Mouse (Mus musculus) heart, embryonic 12.5 days (tissue): Measurements from ENCODE around the gene Slc51b. TPM values are rescaled to one million over a fixed set of nuclear protein-coding genes. Genes with fewer than 3 reads are reported as not detected.

Source experiments
- ATAC-seq: fragments of 200-750 bp; cut with Nextera tagmentation; 2 replicates; pipeline ENCODE4 v1.8.0; 2017; ENCODE audit warnings: moderate TSS enrichment, moderate library complexity; ENCODE audit not compliant: insufficient number of reproducible peaks, low FRiP score
- H3K27ac ChIP-seq: fragments of 300-500 bp; sonication (generic); 2 replicates; pipeline ENCODE4 v1.5.1; 2016; ENCODE audit warnings: mild to moderate bottlenecking, moderate library complexity; ENCODE audit not compliant: poor library complexity, severe bottlenecking
- H3K27me3 ChIP-seq: fragments of 300-500 bp; sonication (generic); replicated peaks from 2 replicates; pipeline ENCODE4 v1.6.1; 2016; ENCODE audit warnings: mild to moderate bottlenecking, moderate library complexity
- H3K36me3 ChIP-seq: fragments of 300-500 bp; sonication (generic); 2 replicates; pipeline ENCODE4 v1.6.1; 2016; ENCODE audit warnings: mild to moderate bottlenecking, moderate library complexity
- H3K4me1 ChIP-seq: fragments of 300-500 bp; sonication (generic); replicated peaks from 2 replicates; pipeline ENCODE4 v1.6.1; 2016; ENCODE audit warnings: mild to moderate bottlenecking
- H3K4me2 ChIP-seq: fragments of 300-500 bp; sonication (generic); 2 replicates; pipeline ENCODE4 v1.6.1; 2016; ENCODE audit warnings: mild to moderate bottlenecking, moderate library complexity
- H3K4me3 ChIP-seq: fragments of 300-500 bp; sonication (generic); 2 replicates; pipeline ENCODE4 v1.5.1; 2016; ENCODE audit warnings: mild to moderate bottlenecking
- H3K9ac ChIP-seq: fragments of 300-500 bp; sonication (generic); 2 replicates; pipeline ENCODE4 v1.6.1; 2016; ENCODE audit warnings: mild to moderate bottlenecking, moderate library complexity
- H3K9me3 ChIP-seq: fragments of 300-500 bp; sonication (generic); replicated peaks from 2 replicates; pipeline ENCODE4 v1.6.1; 2016; ENCODE audit warnings: mild to moderate bottlenecking, moderate library complexity
- WGBS: fragments of 180-500 bp; shearing (Covaris S2); methylation state at CpG from one replicate; pipeline ENCODE4 v1.1.7; 2016; 5-methylcytosine and 5-hydroxymethylcytosine counted together
- polyA plus RNA-seq: library from polyadenylated mRNA; unstranded; fragments of >200 nt; fragmentation: Nextera tagmentation; extraction: Ambion mirVana; gene quantifications from 2 replicates; pipeline ENCODE4 v1.2.1, GENCODE M21; 2016

Gene Slc51b
- polyA plus RNA-seq, 1 experiment from 2014 or later = not detected

- H3K4me3 ChIP-seq = no peak overlapping the region
- 72% methylated on average over 4 of the region's 4 CpGs for WGBS
- no peak overlapping the region for H3K9ac ChIP-seq
- no peak overlapping the region for H3K4me2 ChIP-seq
- no peaks in the 10 kb centered on the region for H3K27me3 ChIP-seq
- ATAC-seq = no peak
- H3K36me3 ChIP-seq = peaks cover 11% of the 10 kb centered on the region
- H3K27ac ChIP-seq = no peak overlapping the region
- peaks cover 4% of the 10 kb centered on the region; the same call in 1 of the 2 replicates for H3K4me1 ChIP-seq
- H3K9me3 ChIP-seq = no peaks in the 10 kb centered on the region; the same call in 1 of the 2 replicates
Measured at GRCm38 (mm10) chr9:65435211-65435610, 12.5 kb upstream of the Slc51b start.

DNA sequence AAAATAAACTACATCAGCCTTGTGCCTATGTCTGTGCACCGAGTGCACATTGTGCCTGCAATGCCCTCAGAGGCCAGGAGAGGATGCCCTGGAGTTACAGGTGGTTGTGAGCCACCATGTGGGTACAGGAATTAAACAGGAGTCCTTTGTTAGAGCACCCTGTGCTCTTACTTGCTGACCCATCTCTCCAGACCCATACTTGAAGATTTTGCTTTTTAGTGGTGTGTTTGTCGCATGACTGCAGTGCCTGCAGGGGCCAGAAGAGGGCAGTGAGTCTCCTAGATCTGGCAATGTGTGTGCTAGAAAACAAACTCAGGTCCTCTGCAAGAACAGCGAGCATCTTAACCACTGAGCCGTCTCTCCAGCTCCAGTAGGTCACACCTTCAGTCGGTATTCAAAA is 11.4 kb upstream of the Slc51b start:
- peaks cover 8% of the 10 kb centered on the region for H3K36me3 ChIP-seq
- H3K9ac ChIP-seq = no peak overlapping the region
- WGBS = 55% methylated on average over 5 of the region's 5 CpGs
- ATAC-seq = no peak
- H3K4me2 ChIP-seq = no peak overlapping the region
- H3K4me3 ChIP-seq = no peak overlapping the region
- no peaks in the 10 kb centered on the region for H3K27me3 ChIP-seq
- H3K9me3 ChIP-seq = no peaks in the 10 kb centered on the region; the same call in 1 of the 2 replicates
- no peak overlapping the region for H3K27ac ChIP-seq
- H3K4me1 ChIP-seq = peaks cover 4% of the 10 kb centered on the region; the same call in 1 of the 2 replicates

DNA sequence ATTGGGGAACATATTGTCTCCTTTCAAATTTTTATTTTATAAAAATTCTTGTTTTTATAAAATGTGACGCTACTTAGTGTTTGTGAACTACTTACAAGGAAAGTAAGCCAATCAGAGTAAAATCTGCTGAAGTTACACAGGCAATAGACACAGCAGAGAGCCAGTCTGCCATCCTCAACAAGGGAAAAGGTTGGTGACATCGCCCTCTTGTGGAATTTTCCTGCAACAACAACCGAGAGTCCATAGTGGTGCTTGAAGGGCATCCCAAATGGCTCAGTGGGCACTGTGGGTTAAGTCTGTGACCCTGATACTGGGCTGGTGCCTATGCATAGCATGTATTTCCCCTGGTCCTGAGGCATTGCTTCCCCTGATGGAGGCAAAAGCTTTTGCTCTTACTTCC is 9.5 kb upstream of the Slc51b start:
- Histone ChIP-seq H3K9me3 (no peaks in the 10 kb centered on the region; the same call in 1 of the 2 replicates), H3K9ac (no peak overlapping the region), H3K27ac (no peak overlapping the region), H3K4me2 (no peak overlapping the region), H3K36me3 (no peaks in the 10 kb centered on the region), H3K27me3 (no peaks in the 10 kb centered on the region), H3K4me3 (no peak overlapping the region), H3K4me1 (peaks cover 4% of the 10 kb centered on the region; the same call in 1 of the 2 replicates)
- no peak for ATAC-seq
- 4% methylated on average over 3 of the region's 3 CpGs for WGBS

DNA sequence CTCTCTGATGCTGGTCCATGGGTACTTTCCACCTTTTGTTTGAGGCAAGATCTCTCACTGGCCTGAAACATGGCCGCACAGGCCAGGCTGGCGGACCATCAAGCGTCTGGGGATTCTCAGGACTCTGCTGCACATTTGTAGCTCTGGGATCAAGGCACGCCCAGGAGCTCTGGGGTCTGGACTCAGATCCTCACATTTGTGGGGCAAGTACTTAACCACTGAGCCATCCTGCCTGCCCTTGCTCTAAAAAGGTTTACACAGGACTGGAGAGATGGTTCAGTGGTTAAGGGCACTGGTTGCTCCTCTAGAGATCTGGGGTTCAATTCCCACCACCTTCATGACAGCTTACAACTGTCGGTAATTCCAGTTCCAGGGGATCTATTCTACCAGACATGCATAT is 8.2 kb upstream of the Slc51b start:
- WGBS = 85% methylated on average over 5 of the region's 5 CpGs
- Histone ChIP-seq H3K36me3 (no peaks in the 10 kb centered on the region), H3K9ac (no peak overlapping the region), H3K27ac (no peak overlapping the region), H3K4me2 (no peak overlapping the region), H3K4me1 (no peaks in the 10 kb centered on the region), H3K4me3 (no peak overlapping the region), H3K9me3 (no peaks in the 10 kb centered on the region; the same call in 1 of the 2 replicates), H3K27me3 (no peaks in the 10 kb centered on the region)
- ATAC-seq = no peak

GRCm38 (mm10) chr9:65430401-65430800 is 7.6 kb upstream of the Slc51b start:
- Histone ChIP-seq H3K27ac (no peak overlapping the region), H3K27me3 (no peaks in the 10 kb centered on the region), H3K9me3 (no peaks in the 10 kb centered on the region; the same call in 1 of the 2 replicates), H3K36me3 (no peaks in the 10 kb centered on the region), H3K9ac (no peak overlapping the region), H3K4me3 (no peak overlapping the region), H3K4me2 (no peak overlapping the region), H3K4me1 (no peaks in the 10 kb centered on the region)
- ATAC-seq = no peak

DNA sequence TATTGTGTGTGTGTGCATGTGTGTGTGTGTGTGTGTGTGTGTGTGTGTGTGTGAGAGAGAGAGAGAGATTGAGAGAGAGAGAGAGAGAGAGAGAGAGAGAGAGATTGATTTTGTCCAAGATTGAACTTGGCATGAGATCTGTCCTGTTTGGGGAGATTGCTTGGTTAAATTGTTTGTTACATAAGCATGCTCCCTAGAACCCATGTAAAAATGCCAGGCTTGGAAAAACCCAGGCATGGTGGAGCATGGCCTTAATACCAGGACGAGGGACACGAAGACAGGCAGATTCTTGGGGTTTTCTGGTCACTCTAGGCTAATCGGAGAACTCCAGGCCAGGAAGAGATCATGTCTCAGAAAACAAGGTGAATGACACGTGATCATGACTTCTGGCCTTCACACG is 5.2 kb upstream of the Slc51b start:
- ATAC-seq = no peak
- H3K9ac ChIP-seq = no peak overlapping the region
- no peaks in the 10 kb centered on the region for H3K9me3 ChIP-seq
- H3K4me1 ChIP-seq = no peaks in the 10 kb centered on the region
- no peaks in the 10 kb centered on the region for H3K36me3 ChIP-seq
- no peak overlapping the region for H3K4me3 ChIP-seq
- H3K4me2 ChIP-seq = no peak overlapping the region
- WGBS = 81% methylated on average over 5 of the region's 5 CpGs
- H3K27me3 ChIP-seq = no peaks in the 10 kb centered on the region
- no peak overlapping the region for H3K27ac ChIP-seq

DNA sequence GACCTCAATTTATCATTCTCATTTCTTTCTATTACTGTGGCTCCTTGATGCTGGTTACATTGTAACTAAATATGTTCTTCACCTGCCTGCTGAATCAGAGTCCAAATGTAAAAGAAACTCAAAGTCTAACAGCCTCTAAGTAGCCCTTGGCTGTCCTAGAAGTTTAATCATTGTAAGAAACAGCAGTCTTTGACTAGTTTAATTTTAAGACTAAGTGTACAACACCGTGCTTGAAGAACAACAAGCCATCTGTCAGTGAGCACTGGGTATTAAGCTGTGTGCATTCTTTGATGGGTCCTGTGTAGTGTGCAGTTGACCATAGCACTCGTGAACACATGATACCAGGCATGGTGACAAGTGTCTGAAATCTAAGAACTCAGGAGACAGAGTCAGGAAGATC is 4.8 kb upstream of the Slc51b start:
- Histone ChIP-seq H3K4me3 (no peak overlapping the region), H3K27me3 (no peaks in the 10 kb centered on the region)

DNA sequence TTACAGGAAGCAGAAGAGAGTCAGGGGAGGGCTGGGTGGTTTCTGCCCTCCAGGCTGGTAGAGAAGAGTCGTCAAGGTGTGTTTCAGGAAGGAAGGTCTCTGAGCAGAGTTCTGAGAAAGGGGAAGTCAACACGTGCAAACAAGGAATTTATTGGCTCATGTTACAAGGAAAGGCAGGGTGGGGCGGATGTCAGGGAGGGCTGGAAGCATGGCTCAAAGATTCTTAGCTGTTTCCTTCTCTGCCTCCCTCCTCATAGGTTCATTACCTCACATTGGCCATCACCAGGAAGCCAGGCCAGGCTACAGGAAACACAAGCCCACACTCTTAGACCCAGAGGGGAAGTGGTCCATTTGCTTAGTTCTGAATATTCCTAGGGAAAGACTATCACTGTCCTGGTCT is 1.6 kb upstream of the Slc51b start:
- H3K4me2 ChIP-seq = no peak overlapping the region
- no peak overlapping the region for H3K9ac ChIP-seq
- no peak overlapping the region for H3K27ac ChIP-seq
- H3K4me1 ChIP-seq = no peaks in the 10 kb centered on the region
- no peak for ATAC-seq
- H3K36me3 ChIP-seq = no peaks in the 10 kb centered on the region
- no peaks in the 10 kb centered on the region for H3K9me3 ChIP-seq
- WGBS = 30% methylated on average over 3 of the region's 3 CpGs
- H3K27me3 ChIP-seq = no peaks in the 10 kb centered on the region
- H3K4me3 ChIP-seq = no peak overlapping the region

More for the DNA sequence above, 4.8 kb upstream of the Slc51b start:
- Histone ChIP-seq H3K4me1 (no peaks in the 10 kb centered on the region), H3K36me3 (no peaks in the 10 kb centered on the region), H3K27ac (no peak overlapping the region), H3K9ac (no peak overlapping the region), H3K4me2 (no peak overlapping the region), H3K9me3 (no peaks in the 10 kb centered on the region)
- no peak for ATAC-seq
- WGBS = 64% methylated on average over 2 of the region's 2 CpGs

DNA sequence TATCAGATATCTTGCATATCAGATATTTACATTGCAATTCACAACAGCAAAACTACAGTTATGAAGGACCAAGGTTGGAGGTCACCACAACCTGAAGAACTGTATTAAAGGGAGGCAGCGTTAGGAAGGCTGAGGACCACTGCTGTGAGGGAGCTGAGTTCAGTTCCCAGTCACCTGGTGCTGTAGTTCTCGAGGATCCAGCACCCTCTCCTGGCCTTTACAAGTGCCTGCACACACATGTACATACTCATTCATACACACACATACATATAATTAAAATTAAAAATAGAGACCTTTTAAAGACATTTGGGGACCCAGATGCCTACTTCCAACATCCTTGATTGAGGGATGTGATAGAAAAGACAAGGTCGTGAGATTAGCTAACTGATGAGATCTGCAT is 3.1 kb downstream of the Slc51b start:
- no peaks in the 10 kb centered on the region for H3K9me3 ChIP-seq
- H3K4me1 ChIP-seq = no peaks in the 10 kb centered on the region
- H3K9ac ChIP-seq = no peak overlapping the region
- H3K36me3 ChIP-seq = no peaks in the 10 kb centered on the region
- H3K4me3 ChIP-seq = no peak overlapping the region
- H3K4me2 ChIP-seq = no peak overlapping the region
- H3K27me3 ChIP-seq = no peaks in the 10 kb centered on the region
- ATAC-seq = no peak
- no peak overlapping the region for H3K27ac ChIP-seq
- 68% methylated on average over 3 of the region's 3 CpGs for WGBS

- Histone ChIP-seq H3K9me3 (no peaks in the 10 kb centered on the region), H3K9ac (no peak overlapping the region), H3K4me2 (no peak overlapping the region), H3K27ac (no peak overlapping the region), H3K4me1 (no peaks in the 10 kb centered on the region), H3K27me3 (peaks cover 12% of the 10 kb centered on the region; the same call in 1 of the 2 replicates), H3K36me3 (no peaks in the 10 kb centered on the region), H3K4me3 (no peak overlapping the region)
- ATAC-seq = no peak
- WGBS = 33% methylated on average over 3 of the region's 3 CpGs
Measured at GRCm38 (mm10) chr9:65417738-65418137, 5.0 kb downstream of the Slc51b start.

DNA sequence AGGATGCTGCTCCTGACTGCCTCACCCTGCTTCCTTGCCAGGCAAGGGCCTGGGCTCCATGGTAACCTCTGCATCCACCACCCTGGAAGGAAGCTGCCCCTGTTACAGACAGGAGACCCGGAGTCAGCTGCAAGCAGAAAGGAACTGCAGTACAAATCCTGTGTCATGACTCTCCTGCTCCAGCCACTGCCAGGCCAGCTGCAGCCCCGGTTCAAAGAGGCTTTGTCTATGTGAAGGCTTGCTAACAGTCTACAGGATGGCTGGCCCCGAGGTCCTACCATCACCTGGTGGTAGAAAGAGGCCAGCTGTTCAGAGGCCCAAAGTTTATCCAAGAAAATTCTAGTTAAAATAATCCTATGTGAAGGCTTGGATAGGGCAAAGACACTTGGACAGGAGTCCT is 11.4 kb downstream of the Slc51b start:
- Histone ChIP-seq H3K27me3 (peaks cover 18% of the 10 kb centered on the region; the same call in 1 of the 2 replicates), H3K4me1 (no peaks in the 10 kb centered on the region), H3K27ac (no peak overlapping the region), H3K4me2 (no peak overlapping the region), H3K4me3 (no peak overlapping the region), H3K9ac (no peak overlapping the region), H3K36me3 (no peaks in the 10 kb centered on the region), H3K9me3 (no peaks in the 10 kb centered on the region)
- no peak for ATAC-seq
- 66% methylated on average over 3 of the region's 3 CpGs for WGBS

GRCm38 (mm10) chr9:65410378-65410777 is 12.4 kb downstream of the Slc51b start:
- no peak for ATAC-seq
- Histone ChIP-seq H3K4me3 (no peak overlapping the region), H3K9ac (no peak overlapping the region), H3K4me2 (no peak overlapping the region), H3K27ac (no peak overlapping the region), H3K4me1 (no peaks in the 10 kb centered on the region), H3K36me3 (no peaks in the 10 kb centered on the region), H3K27me3 (peaks cover 18% of the 10 kb centered on the region; the same call in 1 of the 2 replicates), H3K9me3 (no peaks in the 10 kb centered on the region)
- WGBS = 91% methylated on average over 8 of the region's 8 CpGs
